Mouse (Mus musculus): ENCODE measurements around the gene Sh3kbp1. TPM values are rescaled to one million over a fixed set of nuclear protein-coding genes. Genes with fewer than 3 reads are reported as not detected.

Sh3kbp1 gene
- total and polyA plus RNA-seq, 2 experiments from 2014 or later: 43.4 to 45.5 TPM

DNA sequence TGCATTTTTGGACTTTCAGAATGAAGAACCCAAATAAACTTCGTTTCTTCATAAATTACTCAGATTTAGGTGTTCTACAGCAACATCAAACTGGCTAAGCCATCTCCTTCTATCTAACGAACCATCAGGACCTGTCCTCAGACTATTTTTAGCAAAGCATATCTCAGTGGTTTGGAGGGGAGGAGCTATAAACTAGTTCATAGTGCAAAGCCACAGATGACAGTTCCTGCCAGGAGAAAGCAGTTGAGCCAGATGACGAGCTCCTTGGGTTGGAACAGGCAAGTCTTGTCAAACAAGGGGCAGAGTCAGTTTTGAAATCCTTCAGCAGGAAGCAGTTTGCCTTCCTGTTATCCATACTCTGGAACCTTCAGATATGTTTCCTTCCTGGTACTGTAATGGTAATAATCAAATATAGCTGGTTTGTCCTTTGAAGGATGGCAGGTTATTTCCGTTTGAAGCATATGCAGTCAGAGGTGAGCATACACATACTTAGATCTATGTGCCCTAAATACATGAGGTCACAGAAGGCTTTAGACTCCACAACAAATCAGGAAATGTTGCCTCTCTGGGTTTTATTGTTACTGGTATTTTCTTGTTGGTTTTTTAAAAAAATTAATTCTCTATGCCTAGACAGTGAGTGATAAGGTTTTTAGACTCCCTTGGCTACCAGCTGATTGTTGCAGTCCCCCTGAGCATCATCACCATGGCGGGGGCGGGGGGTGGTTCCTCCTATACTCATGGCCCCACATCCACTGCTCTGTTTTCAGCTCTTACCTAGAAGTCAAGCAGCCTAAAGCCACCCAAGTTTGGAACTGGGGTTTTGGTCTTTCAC, 282.6 kb downstream of the Sh3kbp1 start:
- TF ChIP-seq CTCF (IDR thresholded peaks at IDR 0.05; ENCODE audit: low read depth): no peak
- Histone ChIP-seq H3K9me3 (ENCODE audit: low read length) (no peaks in the 10 kb centered on the region), H3K4me2 (ENCODE audit: low read depth, low read length) (no peak overlapping the region), H3K27me3 (ENCODE audit: insufficient read depth, low read length) (no peaks in the 10 kb centered on the region), H3K27ac (no peak overlapping the region), H3K4me3 (ENCODE audit: low read length) (no peak overlapping the region), H3K36me3 (ENCODE audit: insufficient read depth, low read length) (no peaks in the 10 kb centered on the region), H3K4me1 (ENCODE audit: insufficient read depth, low read length) (no peaks in the 10 kb centered on the region), H3K9ac (replicated peaks; ENCODE audit: low read length) (no peak overlapping the region)
- DNase-seq (ENCODE audit: low spot score) (no peak), ATAC-seq (no peak)
- 75% methylated on average over 6 of the region's 6 CpGs for WGBS

DNA sequence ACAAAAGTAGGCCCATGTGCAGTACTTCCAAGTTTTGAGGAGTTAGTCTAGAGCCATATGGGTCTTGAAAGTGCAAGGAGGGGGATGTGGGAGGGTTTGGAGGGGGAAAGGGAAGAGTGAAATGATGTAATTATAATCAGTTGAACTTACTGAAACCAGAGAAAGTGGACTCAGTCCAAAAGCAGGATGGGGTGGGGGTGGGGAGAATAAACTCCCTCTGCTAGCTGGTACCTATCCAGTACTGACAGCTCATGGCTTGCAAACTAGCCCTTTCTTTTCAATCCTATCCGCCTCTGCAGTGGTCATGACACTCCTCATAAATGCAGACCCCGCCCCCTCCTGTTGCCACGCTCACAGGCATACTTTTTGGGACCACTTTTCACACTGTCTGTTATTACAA, 283.5 kb downstream of the Sh3kbp1 start:
- Histone ChIP-seq H3K9me3 (ENCODE audit: low read length) (no peaks in the 10 kb centered on the region), H3K27ac (no peak overlapping the region), H3K9ac (replicated peaks; ENCODE audit: low read length) (no peak overlapping the region), H3K36me3 (ENCODE audit: insufficient read depth, low read length) (no peaks in the 10 kb centered on the region), H3K4me2 (ENCODE audit: low read depth, low read length) (no peak overlapping the region), H3K4me3 (ENCODE audit: low read length) (no peak overlapping the region), H3K27me3 (ENCODE audit: insufficient read depth, low read length) (no peaks in the 10 kb centered on the region), H3K4me1 (ENCODE audit: insufficient read depth, low read length) (no peaks in the 10 kb centered on the region)
- 0 out of 2 replicates have a peak, but pooled peaks have one; percentile 35 for ATAC-seq
- TF ChIP-seq CTCF (IDR thresholded peaks at IDR 0.05; ENCODE audit: low read depth): no peak
- 68% methylated on average over 3 of the region's 3 CpGs for WGBS
- no peak for DNase-seq (ENCODE audit: low spot score)

DNA sequence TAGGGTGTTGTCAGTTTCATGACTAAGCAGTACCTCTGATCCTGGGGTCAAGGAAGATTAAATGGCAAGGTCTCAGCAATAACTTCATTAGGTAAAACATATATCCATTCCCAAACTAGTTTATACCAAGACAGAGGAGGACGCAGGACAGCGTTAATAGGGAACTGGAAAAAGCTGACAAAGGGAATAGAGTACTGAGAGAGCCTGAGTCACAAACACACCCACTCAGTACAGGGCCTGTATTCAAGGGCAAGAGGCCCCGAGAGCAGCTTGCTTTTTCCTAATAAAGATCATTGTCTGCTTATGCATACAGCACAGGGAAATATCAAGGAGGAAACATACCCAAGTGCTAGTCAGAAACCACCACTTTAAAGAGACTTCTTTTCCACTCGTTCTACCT, 284.5 kb downstream of the Sh3kbp1 start:
- no peaks in the 10 kb centered on the region for H3K27me3 ChIP-seq (ENCODE audit: insufficient read depth, low read length)
- H3K4me2 ChIP-seq (ENCODE audit: low read depth, low read length): no peak overlapping the region
- no peak for ATAC-seq
- H3K9ac ChIP-seq (replicated peaks; ENCODE audit: low read length): no peak overlapping the region
- DNase-seq (ENCODE audit: low spot score): no peak
- TF ChIP-seq CTCF (IDR thresholded peaks at IDR 0.05; ENCODE audit: low read depth): no peak
- WGBS: 87% methylated on average over 4 of the region's 4 CpGs
- no peak overlapping the region for H3K4me3 ChIP-seq (ENCODE audit: low read length)
- H3K4me1 ChIP-seq (ENCODE audit: insufficient read depth, low read length): no peaks in the 10 kb centered on the region
- no peaks in the 10 kb centered on the region for H3K36me3 ChIP-seq (ENCODE audit: insufficient read depth, low read length)
- H3K9me3 ChIP-seq (ENCODE audit: low read length): no peaks in the 10 kb centered on the region
- H3K27ac ChIP-seq: no peak overlapping the region

DNA sequence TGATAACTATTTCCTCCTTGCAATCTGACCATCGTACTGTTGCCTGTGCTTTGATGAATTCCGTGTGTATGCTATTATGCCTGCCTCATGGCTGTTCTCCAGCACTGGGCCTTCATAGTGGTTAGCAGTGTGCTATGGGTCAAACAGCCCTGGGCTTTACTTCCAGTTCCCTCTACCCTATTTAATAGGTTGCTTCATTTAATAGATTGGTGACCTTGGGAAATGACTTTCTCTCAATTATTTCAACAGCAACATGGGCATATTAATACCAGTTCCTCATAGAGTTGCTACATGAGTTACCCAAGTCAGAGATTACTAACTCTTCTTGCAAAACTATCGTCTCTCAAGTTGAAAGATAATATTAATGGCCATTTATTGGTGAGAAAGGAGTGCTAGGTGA, 285.0 kb downstream of the Sh3kbp1 start:
- 67% methylated on average over 3 of the region's 3 CpGs for WGBS
- Histone ChIP-seq H3K9me3 (ENCODE audit: low read length) (no peaks in the 10 kb centered on the region), H3K4me1 (ENCODE audit: insufficient read depth, low read length) (no peaks in the 10 kb centered on the region), H3K36me3 (ENCODE audit: insufficient read depth, low read length) (no peaks in the 10 kb centered on the region), H3K9ac (replicated peaks; ENCODE audit: low read length) (no peak overlapping the region), H3K4me3 (ENCODE audit: low read length) (no peak overlapping the region), H3K4me2 (ENCODE audit: low read depth, low read length) (no peak overlapping the region), H3K27me3 (ENCODE audit: insufficient read depth, low read length) (no peaks in the 10 kb centered on the region), H3K27ac (no peak overlapping the region)
- ATAC-seq (no peak), DNase-seq (ENCODE audit: low spot score) (no peak)
- TF ChIP-seq CTCF (IDR thresholded peaks at IDR 0.05; ENCODE audit: low read depth): no peak

DNA sequence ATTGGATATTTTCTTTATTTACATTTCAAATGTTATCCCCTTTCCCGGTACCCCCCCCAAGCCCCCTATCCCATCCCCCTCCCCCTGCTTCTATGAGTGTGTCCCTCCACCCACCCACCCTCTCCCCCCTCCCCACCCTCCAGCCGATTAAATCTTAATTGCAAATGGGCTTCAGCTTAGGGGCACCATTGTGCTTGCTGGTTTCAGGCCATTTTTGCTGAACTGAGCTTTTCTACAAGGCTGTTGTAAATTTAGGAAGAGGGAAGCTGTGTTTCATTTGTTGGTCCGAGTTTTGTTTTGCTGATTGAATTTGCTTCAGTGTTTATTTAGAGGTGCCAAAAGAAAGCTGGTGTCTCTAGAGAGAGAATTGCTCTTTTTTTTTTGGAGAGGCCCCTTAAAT, 286.4 kb downstream of the Sh3kbp1 start:
- Histone ChIP-seq H3K9ac (replicated peaks; ENCODE audit: low read length) (no peak overlapping the region), H3K4me3 (ENCODE audit: low read length) (no peak overlapping the region), H3K4me2 (ENCODE audit: low read depth, low read length) (no peak overlapping the region), H3K36me3 (ENCODE audit: insufficient read depth, low read length) (no peaks in the 10 kb centered on the region), H3K4me1 (ENCODE audit: insufficient read depth, low read length) (no peaks in the 10 kb centered on the region), H3K9me3 (ENCODE audit: low read length) (no peaks in the 10 kb centered on the region), H3K27ac (no peak overlapping the region), H3K27me3 (ENCODE audit: insufficient read depth, low read length) (no peaks in the 10 kb centered on the region)
- no peak for TF ChIP-seq CTCF (IDR thresholded peaks at IDR 0.05; ENCODE audit: low read depth)
- ATAC-seq (no peak), DNase-seq (ENCODE audit: low spot score) (no peak)
- WGBS: 45% methylated on average over 3 of the region's 3 CpGs

DNA sequence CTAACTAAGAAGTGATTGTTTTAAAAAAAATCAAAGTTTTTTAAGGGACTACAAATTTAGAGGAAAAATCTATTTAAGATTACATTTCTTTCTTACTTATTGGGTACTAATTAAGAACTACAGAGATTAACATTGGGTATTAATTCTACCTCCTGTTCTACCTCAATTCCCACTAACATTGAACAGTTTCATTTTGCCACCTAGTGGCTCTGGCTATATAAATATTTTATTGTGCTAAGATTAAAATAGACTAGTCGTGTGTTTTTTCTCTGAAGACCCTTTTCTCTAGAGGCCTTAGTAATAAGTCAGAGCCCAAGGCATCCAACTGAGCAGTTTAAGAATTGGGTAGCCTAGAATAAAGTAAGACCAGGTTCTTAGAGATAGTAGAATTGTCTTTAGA, 288.1 kb downstream of the Sh3kbp1 start:
- H3K27me3 ChIP-seq (ENCODE audit: insufficient read depth, low read length): no peaks in the 10 kb centered on the region
- H3K4me2 ChIP-seq (ENCODE audit: low read depth, low read length): no peak overlapping the region
- H3K27ac ChIP-seq: no peak overlapping the region
- ATAC-seq (no peak), DNase-seq (ENCODE audit: low spot score) (peak; percentile 39)
- TF ChIP-seq CTCF (IDR thresholded peaks at IDR 0.05; ENCODE audit: low read depth): 0 out of 2 replicates have a peak, but pooled peaks have one; percentile 26
- no peak overlapping the region for H3K4me3 ChIP-seq (ENCODE audit: low read length)
- no peaks in the 10 kb centered on the region for H3K4me1 ChIP-seq (ENCODE audit: insufficient read depth, low read length)
- H3K9ac ChIP-seq (replicated peaks; ENCODE audit: low read length): no peak overlapping the region
- H3K9me3 ChIP-seq (ENCODE audit: low read length): no peaks in the 10 kb centered on the region
- H3K36me3 ChIP-seq (ENCODE audit: insufficient read depth, low read length): no peaks in the 10 kb centered on the region
- 37% methylated on average over 1 of the region's 1 CpGs for WGBS

DNA sequence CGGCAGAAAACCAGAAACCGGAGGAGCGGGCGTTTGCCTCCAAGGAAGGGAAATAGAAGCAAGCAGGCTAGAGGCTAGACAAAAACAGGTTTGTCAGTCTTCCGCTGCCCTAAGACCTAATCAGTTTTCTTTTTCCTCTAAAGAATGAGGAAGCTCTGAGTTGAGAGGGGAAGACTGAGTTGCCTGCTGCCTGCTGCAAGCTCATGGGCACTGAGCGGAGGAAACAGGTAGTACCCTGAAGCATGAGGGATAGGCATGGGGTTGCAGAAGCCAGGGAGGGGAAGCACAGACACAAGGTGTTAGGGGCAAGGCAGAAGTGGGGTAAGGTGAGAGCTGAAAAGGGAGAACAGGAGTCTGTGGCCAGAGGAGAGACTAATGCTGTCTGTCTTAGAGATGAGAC, 297.7 kb downstream of the Sh3kbp1 start:
- Histone ChIP-seq H3K27me3 (ENCODE audit: insufficient read depth, low read length) (no peaks in the 10 kb centered on the region), H3K9me3 (ENCODE audit: low read length) (no peaks in the 10 kb centered on the region), H3K9ac (replicated peaks; ENCODE audit: low read length) (no peak overlapping the region), H3K4me2 (ENCODE audit: low read depth, low read length) (no peak overlapping the region), H3K4me3 (ENCODE audit: low read length) (no peak overlapping the region), H3K4me1 (ENCODE audit: insufficient read depth, low read length) (no peaks in the 10 kb centered on the region), H3K27ac (no peak overlapping the region), H3K36me3 (ENCODE audit: insufficient read depth, low read length) (no peaks in the 10 kb centered on the region)
- TF ChIP-seq CTCF (IDR thresholded peaks at IDR 0.05; ENCODE audit: low read depth): no peak
- ATAC-seq (no peak), DNase-seq (ENCODE audit: low spot score) (no peak)
- WGBS: 89% methylated on average over 6 of the region's 6 CpGs
